Mouse (Mus musculus) kidney, adult 9 months (tissue): ENCODE measurements around the gene Olfr744.
A peak's percentile ranks its signal among the peaks of the same experiment; 100 is the strongest.

ENCODE experiments used
- DNase-seq: peaks from one replicate; pipeline ENCODE4 v3.0.0; 2022

Gene Olfr744

GRCm38 (mm10) chr14:50614579-50614978 is at the start of gene Olfr744:
Gene Olfr744 (plus strand): TSS chr14:50614879.
- DNase-seq: no peak

- peak; percentile 3 for DNase-seq
Measured at GRCm38 (mm10) chr14:50573056-50573455, 41.6 kb upstream of the Olfr744 start.

- DNase-seq: no peak
Measured at GRCm38 (mm10) chr14:50639088-50639487, 24.4 kb downstream of the Olfr744 start, which contains the start of gene Olfr745. Gene Olfr745 (plus strand): TSS chr14:50639388.

- DNase-seq: no peak
Measured at GRCm38 (mm10) chr14:50646783-50647182, 32.1 kb downstream of the Olfr744 start, which contains the start of gene Olfr746. Gene Olfr746 (plus strand): TSS chr14:50647083.
